Mouse (Mus musculus) mouse embryonic stem cell (cell line): ENCODE data around the gene Pfn3.

Source experiments
- in situ Hi-C, 2 experiments: fragments of 300-500 bp; cut with MboI; formaldehyde crosslinking; loops; 1 replicate in 1 of 2; 3 replicates in 1 of 2; pipeline ENCODE4 v1.14.3; 2019 to 2020; ENCODE audit warnings: low sequenced_read_pairs in 2 of 2, low pct_unique_long_range_greater_than_20kb in 1 of 2, mixed read lengths in 1 of 2; ENCODE audit not compliant: unreplicated experiment in 1 of 2

Pfn3 gene

DNA sequence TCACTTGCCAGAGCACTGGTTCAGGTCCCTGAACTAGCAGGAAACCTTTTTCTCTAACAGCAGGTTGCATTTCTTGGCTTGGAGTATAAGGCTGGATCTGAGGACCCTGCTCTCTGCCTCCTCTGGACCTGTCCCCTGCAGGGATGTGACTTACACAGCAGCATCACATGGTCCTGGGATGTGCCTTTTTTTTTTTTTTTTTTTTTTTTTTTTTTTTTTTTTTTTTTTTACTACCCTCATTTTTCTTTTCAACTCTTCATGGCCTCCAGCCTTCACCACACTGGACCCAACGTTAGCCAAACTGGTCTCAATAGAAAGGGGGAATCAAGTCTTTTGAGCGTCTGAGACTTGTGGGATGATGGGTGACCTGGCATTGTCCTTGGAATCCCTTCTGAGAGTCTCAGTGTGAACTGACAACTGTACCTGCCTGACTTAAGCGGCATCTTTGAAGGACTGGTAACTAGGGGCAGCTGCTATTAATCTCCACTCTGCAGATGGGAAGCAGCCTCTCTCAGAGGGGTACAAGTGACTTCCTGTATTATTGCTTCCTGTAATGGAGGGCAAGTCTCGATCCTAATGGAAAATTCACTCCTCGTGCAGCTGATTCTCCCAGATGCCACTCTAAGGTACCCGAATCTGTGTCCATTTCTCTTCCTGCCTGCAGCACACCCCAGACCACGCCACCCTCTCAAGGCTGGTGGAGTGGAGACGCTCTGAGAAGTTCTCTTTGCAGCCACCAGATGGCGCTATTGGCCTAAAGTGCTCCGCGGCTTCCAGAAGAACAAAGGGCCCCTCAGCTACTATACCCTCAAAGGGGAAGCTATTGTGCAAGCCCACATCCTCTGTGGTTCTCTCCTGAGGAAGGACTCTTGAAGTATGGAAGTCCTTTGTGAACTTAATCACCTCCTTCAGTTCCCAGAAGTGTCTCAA is 9.9 kb downstream of the Pfn3 start:
- in situ Hi-C loops: loop anchor here (5.0 to 10.0 kb wide), 2 partner anchors 70 to 112 kb away; no protein-coding TSS in a partner anchor

DNA sequence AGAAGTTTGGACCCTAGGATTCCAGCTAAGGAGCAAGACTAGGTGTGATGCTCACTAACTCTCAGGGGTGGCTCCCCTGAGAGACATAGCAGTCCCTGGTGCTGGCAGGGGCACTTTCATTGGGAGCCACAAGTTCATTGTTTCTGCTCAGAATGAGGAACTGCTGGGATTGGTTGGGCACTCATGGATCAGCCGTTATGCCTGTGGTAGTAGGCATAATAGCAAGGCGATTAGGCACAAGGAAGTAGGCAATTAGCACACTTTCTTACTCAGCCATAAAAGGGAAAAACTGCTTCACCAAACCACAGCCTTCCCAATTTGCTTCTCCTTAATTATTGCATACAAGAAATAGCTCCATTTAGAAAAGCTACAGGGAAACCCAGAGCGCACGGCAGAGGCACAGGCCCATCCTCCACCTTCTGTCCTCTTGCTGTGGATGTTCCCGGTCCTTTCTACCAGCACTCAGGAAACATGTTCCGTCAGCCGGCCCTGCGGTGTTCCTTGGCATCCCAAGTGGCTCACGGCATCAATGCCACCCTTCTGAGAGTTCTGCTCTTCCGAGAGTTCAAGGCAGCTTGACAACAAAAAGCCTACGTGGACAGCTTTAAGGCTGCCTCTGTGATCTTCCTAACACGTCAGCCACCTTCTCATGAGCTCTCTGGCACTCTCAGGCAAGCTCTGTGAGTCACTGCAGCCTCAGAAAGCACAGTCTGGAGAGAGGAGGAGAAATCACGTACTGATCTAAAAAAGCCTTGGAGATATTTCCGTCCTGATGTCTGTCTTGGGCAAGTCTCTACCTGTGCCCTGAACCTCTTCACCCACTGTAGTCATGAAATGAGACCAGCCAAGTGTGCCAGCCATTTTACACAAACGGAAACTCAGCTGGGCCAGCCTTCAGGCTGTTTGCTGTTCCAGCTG is 10.8 kb downstream of the Pfn3 start:
- in situ Hi-C loops: loop anchor here in 1 of 2 experiments (10.0 kb wide), 1 partner anchor 71 kb away; no protein-coding TSS in a partner anchor

DNA sequence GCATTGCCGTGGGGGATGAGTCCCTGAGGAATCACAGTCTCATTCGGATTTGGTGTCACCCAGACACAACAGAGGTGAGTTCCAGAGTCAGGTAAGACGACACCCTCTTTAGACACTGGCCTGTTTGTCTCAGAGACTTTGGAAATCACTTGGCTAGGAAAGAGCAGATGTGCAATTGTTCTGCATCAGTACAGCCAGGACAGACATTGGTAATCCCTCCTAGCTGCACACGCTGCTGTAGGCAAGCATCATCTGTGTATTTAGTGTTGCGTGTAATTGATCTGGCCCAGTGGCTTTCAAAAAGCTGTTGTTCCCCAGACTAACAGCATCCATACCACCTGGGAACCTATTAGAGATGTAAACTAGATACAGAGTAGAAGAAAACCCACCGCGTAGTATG is 11.8 kb downstream of the Pfn3 start:
- in situ Hi-C loops: loop anchor here in 1 of 2 experiments (10.0 kb wide), 1 partner anchor 72 kb away; no protein-coding TSS in a partner anchor

DNA sequence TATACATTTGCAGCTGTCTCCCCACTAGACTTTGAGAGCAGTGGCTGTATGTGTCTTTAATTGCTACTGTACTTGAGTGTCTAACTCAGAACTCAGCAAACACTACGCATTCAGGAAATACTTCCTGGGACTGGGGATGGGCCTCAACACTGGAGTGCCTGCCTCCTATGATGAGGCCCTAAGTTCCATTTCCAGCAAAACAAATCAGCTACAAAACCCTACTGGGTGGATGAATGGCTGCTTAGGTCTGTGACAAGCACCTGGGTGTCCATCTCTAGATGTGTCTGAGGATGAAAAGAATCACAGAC is 15.0 kb downstream of the Pfn3 start:
- in situ Hi-C loops: loop anchor here in 1 of 2 experiments (10.0 kb wide), 1 partner anchor 75 kb away; no protein-coding TSS in a partner anchor

DNA sequence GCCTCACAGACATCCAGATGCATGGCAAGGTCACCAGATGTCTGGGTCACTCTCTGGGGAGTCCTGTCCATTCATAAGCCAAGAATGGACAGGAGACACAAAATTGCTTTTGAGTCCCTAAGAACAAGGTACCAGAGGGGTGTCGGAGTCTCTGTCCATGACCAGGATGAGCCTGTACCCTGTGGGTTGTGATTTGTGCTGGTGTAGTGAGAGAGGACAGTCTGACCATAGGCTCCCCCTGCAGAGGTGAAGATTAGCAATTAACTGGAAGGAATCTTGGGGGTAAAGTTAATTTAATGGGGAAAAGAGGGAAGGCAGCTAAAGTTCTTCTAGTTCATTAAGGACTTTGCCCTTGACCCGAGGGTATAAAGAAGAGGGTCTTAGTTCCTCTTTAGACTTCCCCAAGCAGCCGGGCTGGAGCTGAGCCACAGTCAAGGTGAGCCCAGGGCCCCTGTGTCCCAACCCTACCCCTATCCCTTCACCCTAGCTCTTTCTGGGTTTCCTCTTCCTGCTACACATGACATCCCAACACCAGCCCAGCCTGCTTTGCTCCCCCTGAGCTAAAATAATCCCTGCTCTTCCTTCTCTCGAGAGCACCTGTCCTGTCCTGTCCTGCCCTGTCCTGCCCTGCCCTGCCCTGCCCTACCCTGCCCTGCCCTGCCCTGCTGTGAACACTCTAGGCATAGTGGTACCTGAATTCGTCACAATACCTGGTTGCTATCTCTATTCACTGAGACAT is 15.6 kb downstream of the Pfn3 start:
- in situ Hi-C loops: loop anchor here in 1 of 2 experiments (10.0 kb wide), 1 partner anchor 75 kb away; no protein-coding TSS in a partner anchor

DNA sequence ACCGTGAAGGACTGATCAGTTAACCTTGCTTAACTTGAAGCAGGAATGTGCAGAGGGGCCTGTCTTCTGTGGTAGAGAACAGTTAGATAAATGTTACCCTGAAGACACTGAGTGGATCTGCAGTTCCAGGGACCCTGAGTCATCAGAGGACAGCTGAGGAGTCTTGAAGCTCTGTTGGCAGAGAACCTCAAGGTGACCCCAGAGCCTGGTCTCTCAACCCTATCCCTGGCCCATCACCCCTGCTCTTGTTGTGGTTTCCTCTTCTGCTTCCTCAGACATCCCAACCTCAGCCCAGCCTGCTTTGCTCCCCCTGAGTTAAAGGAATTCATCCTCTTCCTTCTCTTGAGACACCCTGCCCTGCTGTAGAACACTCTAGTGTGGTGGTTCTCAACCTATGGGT is 16.9 kb downstream of the Pfn3 start, which contains the start of gene Slc34a1:
Slc34a1 (plus strand) TSS at position 100 of the 400 bp plus-strand sequence.
- in situ Hi-C loops: no loop called here

DNA sequence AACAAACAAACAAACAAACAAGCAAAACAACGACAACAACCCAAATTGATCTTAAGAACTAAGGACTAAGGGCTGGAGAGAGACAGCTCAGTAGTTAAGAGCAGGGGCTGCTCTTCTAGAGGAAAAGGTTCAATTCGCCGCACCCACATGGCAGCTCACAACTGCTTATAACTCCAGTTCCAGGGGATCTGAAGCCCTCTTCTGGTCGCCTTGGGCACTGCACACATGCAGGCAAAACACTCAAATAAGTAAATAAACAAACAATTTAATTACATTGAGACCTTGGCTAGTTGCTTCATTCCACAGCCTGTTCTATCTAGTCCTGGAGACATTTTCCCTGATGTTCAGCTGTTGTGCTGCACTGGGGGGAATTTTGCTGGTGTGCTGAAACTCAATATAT is 22.1 kb downstream of the Pfn3 start:
- in situ Hi-C loops: no loop called here

DNA sequence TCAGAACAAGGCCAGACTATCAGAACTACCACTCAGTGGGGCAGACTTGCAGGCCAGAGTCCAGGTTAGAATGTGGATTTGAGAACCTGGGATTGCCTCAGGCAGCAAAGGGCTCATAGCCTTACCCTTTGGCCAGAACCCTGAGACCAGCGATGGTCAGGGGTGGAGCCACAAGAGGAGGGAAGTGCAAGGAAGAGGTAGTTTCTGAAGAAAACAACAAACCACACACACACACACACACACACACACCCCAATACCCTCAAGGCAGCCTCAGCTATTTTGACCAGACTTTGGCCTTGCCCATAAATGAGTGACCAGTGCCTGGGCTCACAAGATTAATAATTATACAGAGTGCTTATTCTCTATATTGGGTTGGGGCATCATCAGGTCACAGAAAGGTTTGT is 23.4 kb downstream of the Pfn3 start:
- in situ Hi-C loops: no loop called here

DNA sequence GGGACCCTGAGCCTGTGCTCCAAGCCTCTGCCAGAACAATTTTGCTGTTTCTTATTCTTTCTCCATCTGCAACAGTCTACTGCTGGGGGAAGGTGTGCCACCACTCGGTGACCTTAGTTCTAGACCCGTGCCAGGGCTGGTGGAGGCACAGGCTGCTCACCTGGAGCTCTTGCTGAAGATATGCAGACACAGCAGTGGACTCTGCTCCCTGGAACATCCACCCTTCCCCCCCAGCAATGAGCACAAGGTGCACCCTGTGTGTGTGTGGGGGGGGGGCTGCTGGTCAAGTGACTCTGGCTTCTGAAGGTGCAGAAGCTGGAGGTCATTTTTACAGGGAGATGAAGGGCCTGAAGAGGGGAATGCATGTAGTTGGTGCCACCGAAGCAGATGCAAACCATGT is 24.4 kb downstream of the Pfn3 start:
- in situ Hi-C loops: no loop called here

DNA sequence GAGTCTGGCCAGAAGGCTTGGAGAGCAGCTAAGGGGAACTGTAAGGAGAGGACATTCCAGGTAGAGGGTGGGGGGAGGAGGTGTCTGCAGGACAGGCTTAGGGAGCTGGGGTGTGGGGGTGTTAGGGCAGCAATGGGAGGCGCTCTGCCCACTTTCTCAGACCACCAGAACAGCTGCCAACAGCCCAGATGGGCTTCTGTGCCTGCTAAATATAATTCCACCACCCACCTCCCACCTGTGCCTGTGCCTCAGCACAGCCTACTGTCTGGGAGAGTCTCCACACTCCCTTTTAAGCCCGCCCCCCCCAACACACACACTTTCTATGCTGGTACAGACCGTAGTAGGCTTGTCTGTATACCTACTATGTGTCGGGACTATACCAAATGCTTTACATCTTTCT is 33.2 kb downstream of the Pfn3 start:
- in situ Hi-C loops: no loop called here

DNA sequence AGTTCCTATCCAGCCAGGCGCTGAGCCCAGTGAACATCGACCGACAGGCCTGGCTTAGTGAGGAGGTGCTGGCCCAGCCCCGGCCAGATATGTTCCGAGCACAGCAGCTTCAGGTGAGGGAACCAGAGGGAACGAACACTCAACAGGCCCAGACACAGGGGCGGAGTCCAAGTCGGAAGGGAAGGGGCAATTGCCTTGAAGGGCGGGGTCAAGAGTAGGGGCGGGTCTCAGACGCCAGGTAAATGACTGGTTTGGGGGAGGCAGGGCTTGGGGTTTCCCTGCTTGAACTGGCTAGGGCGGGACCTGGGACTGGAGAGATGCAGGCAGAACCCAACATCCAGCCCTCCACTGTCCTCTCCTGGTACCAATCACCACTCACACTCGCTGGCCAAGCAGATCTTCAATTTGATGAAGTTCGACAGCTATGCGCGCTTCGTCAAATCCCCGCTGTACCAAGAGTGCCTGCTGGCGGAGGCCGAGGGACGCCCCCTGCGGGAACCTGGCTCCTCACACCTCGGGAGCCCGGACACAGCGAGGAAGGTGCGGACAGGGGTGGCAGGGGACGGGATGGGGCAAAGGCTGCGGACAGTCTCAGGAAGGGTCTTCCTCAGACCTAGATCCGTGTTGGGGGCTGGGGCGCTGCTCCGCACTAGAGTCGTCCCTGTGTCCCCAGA is 36.0 kb downstream of the Pfn3 start:
- in situ Hi-C loops: no loop called here

DNA sequence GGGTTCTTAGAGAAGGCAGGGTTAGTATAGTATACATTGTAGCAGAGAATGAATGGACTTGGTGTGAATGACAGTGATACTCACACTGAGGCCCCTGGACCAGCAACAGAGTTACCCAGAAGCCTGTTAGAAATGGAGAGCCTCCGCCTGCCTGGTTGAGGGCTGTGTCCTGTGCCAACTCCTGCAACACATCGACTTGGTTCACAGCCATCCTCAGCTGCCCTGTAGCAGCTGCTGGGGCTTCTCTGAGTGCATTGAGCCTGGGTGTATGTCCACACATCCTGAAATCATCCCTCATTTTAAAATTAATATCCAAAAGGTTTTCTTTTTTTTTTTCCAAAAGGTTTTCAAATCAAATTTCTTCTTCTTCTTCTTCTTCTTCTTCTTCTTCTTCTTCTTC is 39.2 kb downstream of the Pfn3 start:
- in situ Hi-C loops: no loop called here

DNA sequence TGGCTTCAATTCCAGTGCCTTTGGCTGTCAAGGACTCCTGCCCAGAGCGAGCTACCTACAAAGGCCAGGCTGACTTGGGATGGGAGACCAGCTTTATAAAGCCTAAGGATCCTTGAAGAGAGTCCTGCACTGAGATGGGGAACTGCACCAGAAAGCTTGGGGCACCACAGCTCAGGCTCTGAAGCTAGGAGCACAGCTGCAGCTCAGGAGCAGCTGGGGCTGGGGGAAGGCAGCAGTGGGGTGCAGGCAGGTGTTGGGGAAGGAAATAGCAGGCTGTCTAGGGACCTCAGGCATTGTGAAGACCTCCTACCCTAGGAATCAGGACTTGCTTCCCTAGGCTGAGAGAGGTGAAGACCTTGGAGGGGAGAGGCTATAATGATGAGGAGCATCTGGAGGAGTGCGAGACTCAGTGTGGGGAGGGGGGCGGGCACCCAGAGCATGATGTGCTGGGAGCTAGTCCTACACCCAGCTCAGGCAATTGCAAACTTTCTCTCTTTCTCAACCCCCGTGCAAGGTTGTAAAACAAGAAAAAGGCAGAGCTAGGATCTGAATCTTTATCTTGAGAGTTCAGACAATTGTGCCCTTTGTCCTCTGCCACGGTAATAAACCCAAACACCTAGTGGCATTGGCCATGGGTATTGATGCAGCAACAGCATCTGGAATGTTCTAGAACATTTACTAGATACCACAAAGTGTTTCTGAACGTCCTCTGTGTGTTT is 40.7 kb downstream of the Pfn3 start:
- in situ Hi-C loops: no loop called here

DNA sequence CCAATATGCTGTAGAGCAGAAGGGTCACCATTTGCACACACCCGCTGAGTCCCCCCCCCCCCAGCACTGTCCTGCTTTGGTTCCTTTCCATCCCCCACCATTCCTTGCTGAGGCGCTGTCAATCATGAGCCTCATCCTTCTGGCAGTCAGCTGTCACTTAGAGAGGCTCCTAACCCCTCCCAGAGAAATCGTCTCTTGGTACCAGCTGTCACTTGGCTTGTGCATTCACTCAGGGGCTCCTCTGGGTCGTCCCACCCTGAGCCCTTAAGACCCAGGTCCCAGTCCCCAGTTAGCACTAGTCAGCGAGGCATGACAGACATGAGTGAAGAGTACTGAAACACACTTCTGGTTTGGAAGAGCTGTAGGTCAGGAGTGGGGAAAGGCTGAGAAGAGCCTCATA is 43.3 kb downstream of the Pfn3 start:
- in situ Hi-C loops: no loop called here

DNA sequence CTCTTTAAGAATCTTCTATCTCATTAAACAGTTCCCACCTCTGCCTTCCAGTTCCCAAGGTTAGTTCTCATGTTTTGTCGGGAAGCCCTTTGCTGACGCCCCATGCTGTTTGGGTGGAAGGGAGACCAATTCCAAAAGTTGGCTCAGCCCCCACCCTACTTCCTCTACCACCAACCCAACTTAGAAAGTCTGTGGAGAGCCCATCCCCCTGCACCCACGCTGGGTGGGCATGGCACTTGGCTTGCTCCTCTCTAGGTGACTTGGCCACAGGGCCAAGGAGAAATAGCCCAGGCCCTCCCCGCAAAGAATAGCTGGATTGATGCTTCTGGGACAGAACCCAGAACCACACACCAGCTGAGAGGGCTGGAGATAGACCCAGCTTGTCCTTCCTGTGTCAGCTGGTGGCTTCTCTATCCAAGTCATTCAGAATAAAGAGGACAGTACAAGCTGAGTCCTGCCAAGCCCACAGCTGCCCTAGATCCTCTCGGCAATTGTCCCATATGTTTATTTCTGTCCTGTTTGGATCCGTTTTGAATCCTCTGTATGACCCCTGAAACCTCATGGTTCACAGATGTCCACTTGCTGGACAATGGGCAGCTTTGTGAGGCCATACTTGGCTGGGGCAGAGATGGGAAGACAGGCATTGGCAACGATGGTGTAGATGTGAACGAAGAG is 43.9 kb downstream of the Pfn3 start:
- in situ Hi-C loops: no loop called here

DNA sequence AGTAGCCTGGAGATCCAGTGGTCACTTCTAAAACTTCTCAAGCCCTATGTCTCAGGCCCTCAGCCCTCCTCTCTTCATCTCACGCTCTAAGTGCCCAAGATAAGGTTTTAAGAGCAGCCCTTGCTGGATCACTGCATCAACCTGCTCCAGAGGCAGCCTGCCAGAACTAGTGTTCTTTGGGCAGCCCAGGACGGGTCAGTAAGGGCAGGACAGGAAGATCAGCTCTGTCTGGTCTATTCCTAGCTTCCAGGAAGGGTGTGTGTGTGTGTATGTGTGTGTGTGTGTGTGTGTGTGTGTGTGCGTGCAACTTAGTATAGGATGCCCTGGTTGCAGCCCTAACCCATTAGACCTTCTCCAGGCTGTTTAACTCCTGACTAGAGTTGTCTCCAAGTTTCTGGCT is 44.8 kb downstream of the Pfn3 start:
- in situ Hi-C loops: no loop called here

DNA sequence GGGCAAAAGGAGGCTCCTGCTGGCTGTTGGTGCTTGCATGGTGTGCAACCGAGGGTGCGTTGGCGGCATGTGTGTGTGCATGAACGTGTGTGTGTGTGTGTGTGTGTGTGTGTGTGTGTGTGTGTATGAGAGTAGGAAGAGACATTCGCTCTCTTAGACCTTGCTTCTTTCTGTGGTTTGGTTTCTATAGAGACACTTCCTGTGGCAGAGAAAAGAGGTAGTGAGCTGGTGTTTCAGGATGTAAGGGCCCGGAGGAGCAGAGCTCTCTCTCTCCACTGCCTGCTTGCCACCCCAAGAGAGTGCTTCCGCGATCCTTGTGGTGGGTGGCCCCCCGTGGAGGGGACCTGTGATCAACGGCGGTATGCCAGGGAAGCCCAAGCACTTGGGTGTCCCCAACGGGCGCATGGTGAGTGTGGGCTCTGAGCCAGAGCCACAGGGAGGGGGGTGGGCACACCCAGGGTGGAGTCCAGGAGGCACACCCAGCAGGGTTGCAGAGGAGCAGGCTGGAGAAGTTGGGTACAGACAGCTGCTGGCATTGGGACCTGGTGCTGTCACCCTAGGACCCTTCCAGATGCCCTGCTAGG is 45.4 kb downstream of the Pfn3 start, which contains the start of gene Rgs14:
Rgs14 (plus strand) TSS at position 202 of the 584 bp plus-strand sequence.
- in situ Hi-C loops: no loop called here
